Mouse (Mus musculus) heart, adult 2 months (tissue): ENCODE measurements at regions not wholly inside any gene's neighbourhood (a gene's known extent, or its start where the extent isn't known, plus 50 kb on each side); places are given as distances from the start of the nearest gene placed in this dataset.

ENCODE experiments used
- DNase-seq, 2 experiments: peaks; one replicate each; pipeline ENCODE4 v3.0.0; 2021
- H3K27ac ChIP-seq: fragments of 200-600 bp; 2 replicates; pipeline ENCODE4 v1.8.1; 2022
- H3K27me3 ChIP-seq: fragments of 200-500 bp; 2 replicates; pipeline ENCODE4 v1.6.1; 2012; ENCODE audit warnings: mild to moderate bottlenecking, low read length, inconsistent platforms, mixed read lengths; ENCODE audit not compliant: control insufficient read depth, insufficient read depth
- H3K36me3 ChIP-seq: fragments of 200-500 bp; 2 replicates; pipeline ENCODE4 v1.6.1; 2012; ENCODE audit warnings: low read length, inconsistent platforms; ENCODE audit not compliant: control insufficient read depth, insufficient read depth
- H3K4me1 ChIP-seq: fragments of 200-500 bp; 2 replicates; pipeline ENCODE4 v1.6.1; 2011; ENCODE audit warnings: low read length; ENCODE audit not compliant: control insufficient read depth, insufficient read depth
- H3K4me3 ChIP-seq: fragments of 200-600 bp; 2 replicates; pipeline ENCODE4 v1.8.1; 2022
- H3K79me2 ChIP-seq: fragments of 200-500 bp; replicated peaks from 2 replicates; pipeline ENCODE4 v1.6.1; 2012; ENCODE audit warnings: mild to moderate bottlenecking, inconsistent platforms, low read length, moderate library complexity, mixed read lengths; ENCODE audit not compliant: control insufficient read depth, insufficient read depth
- H3K9ac ChIP-seq: fragments of 200-500 bp; 2 replicates; pipeline ENCODE4 v1.6.1; 2012; ENCODE audit warnings: low read depth, mild to moderate bottlenecking, control low read depth, inconsistent platforms, low read length, mixed read lengths
- CTCF ChIP-seq: fragments of 200-600 bp; IDR thresholded peaks from 2 replicates; pipeline ENCODE4 v1.8.1; 2022; ENCODE audit warnings: antibody characterized with exemption, mild to moderate bottlenecking, moderate library complexity
- EP300 ChIP-seq: fragments of 200-500 bp; IDR thresholded peaks from 2 replicates; pipeline ENCODE4 v1.6.1; 2011; ENCODE audit warnings: low read depth, low read length, control low read depth; ENCODE audit not compliant: insufficient read depth
- POLR2A ChIP-seq: fragments of 200-500 bp; IDR thresholded peaks from 2 replicates; pipeline ENCODE4 v1.6.1; 2011; ENCODE audit warnings: mild to moderate bottlenecking, low read depth, low read length, control low read depth; ENCODE audit not compliant: insufficient read depth
- WGBS: fragments of 180-500 bp; shearing (Covaris S2); methylation state at CpG from one replicate; pipeline ENCODE4 v1.1.7; 2018; 5-methylcytosine and 5-hydroxymethylcytosine counted together
- intact Hi-C: fragments of 180-260 bp; cut with DNase I; formaldehyde crosslinking; loops from one replicate; pipeline ENCODE4 v1.15.1; 2025

DNA sequence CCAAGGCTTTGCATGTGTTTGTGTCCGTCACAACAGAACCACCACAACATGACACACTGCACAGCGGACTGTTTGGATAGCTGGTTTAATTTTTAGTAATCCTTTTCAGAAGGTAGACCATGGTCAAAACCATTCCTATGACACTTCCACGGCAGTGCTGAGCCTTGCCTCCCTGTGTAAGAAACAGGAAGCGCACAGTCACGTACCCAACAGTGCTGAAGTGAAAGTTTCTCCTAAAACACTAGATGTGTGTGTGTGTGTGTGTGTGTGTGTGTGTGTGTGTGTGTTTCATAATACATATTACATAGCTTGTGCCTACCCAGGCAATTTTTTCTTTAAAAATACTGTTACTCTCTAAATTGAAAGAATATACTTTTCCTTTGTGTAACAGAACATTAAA lies 331.0 kb downstream of the Foxa2 start:
- TF ChIP-seq POLR2A (no peak), EP300 (no peak), CTCF (no peak)
- H3K4me3 ChIP-seq = no peak overlapping the region
- DNase-seq = no peak
- H3K27me3 ChIP-seq = no peaks in the 10 kb centered on the region
- intact Hi-C loops = no loop called here
- no peak overlapping the region for H3K9ac ChIP-seq
- H3K79me2 ChIP-seq = no peaks in the 10 kb centered on the region
- H3K27ac ChIP-seq = no peak overlapping the region
- WGBS = 80% methylated on average over 5 of the region's 5 CpGs
- no peaks in the 10 kb centered on the region for H3K4me1 ChIP-seq
- no peaks in the 10 kb centered on the region for H3K36me3 ChIP-seq

GRCm38 (mm10) chr2:147710593-147711265 lies 336.0 kb downstream of the Foxa2 start:
- WGBS = 22% methylated on average over 8 of the region's 8 CpGs
- peak; percentile 23 to 45 for DNase-seq
- Histone ChIP-seq H3K4me1 (no peaks in the 10 kb centered on the region; the same call in 1 of the 2 replicates), H3K4me3 (no peak overlapping the region), H3K27ac (no peak overlapping the region), H3K27me3 (no peaks in the 10 kb centered on the region), H3K9ac (no peak overlapping the region), H3K36me3 (no peaks in the 10 kb centered on the region), H3K79me2 (no peaks in the 10 kb centered on the region)
- no peak for TF ChIP-seq EP300
- no peak for TF ChIP-seq CTCF
- no peak for TF ChIP-seq POLR2A
- intact Hi-C loops = no loop called here

GRCm38 (mm10) chr2:147709799-147710198 lies 337.0 kb downstream of the Foxa2 start:
- no peaks in the 10 kb centered on the region for H3K79me2 ChIP-seq
- H3K4me3 ChIP-seq = no peak overlapping the region
- no peak for DNase-seq
- no peak overlapping the region for H3K27ac ChIP-seq
- TF ChIP-seq POLR2A (no peak), CTCF (no peak), EP300 (no peak)
- no peak overlapping the region for H3K9ac ChIP-seq
- H3K27me3 ChIP-seq = no peaks in the 10 kb centered on the region
- H3K4me1 ChIP-seq = no peaks in the 10 kb centered on the region; the same call in 1 of the 2 replicates
- H3K36me3 ChIP-seq = no peaks in the 10 kb centered on the region
- intact Hi-C loops = no loop called here

GRCm38 (mm10) chr2:147707156-147707555 lies 339.6 kb downstream of the Foxa2 start:
- intact Hi-C loops = no loop called here
- H3K4me1 ChIP-seq = no peaks in the 10 kb centered on the region; the same call in 1 of the 2 replicates
- DNase-seq = no peak
- H3K4me3 ChIP-seq = no peak overlapping the region
- no peak overlapping the region for H3K27ac ChIP-seq
- H3K36me3 ChIP-seq = no peaks in the 10 kb centered on the region
- no peaks in the 10 kb centered on the region for H3K79me2 ChIP-seq
- TF ChIP-seq POLR2A (no peak), EP300 (no peak), CTCF (no peak)
- H3K27me3 ChIP-seq = no peaks in the 10 kb centered on the region
- no peak overlapping the region for H3K9ac ChIP-seq
- 70% methylated on average over 6 of the region's 6 CpGs for WGBS

DNA sequence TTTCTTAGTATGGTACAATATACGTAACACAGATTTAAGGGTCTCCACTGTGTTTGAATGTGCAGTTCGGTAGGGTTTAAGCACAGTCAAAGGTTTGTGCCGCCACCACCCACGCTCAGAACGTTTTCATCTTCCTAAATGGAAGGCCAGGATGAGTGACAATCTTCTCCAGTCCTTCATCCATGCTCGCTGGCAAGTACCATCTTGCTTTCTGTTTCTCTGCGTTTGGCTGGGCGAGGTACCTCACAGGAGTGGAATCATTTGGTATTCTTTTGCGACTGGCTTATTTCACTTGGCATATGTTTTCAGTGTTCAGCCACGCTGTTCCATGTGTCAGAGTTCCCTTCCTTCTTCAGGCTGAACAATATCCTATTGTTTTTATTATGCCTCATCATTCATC lies 342.3 kb downstream of the Pax1 start:
- Histone ChIP-seq H3K27me3 (no peaks in the 10 kb centered on the region), H3K4me1 (no peaks in the 10 kb centered on the region), H3K4me3 (no peak overlapping the region), H3K36me3 (no peaks in the 10 kb centered on the region), H3K79me2 (no peaks in the 10 kb centered on the region), H3K27ac (no peak overlapping the region), H3K9ac (no peak overlapping the region)
- 57% methylated on average over 10 of the region's 10 CpGs for WGBS
- TF ChIP-seq POLR2A (no peak), EP300 (no peak), CTCF (no peak)
- DNase-seq = no peak
- intact Hi-C loops = no loop called here

DNA sequence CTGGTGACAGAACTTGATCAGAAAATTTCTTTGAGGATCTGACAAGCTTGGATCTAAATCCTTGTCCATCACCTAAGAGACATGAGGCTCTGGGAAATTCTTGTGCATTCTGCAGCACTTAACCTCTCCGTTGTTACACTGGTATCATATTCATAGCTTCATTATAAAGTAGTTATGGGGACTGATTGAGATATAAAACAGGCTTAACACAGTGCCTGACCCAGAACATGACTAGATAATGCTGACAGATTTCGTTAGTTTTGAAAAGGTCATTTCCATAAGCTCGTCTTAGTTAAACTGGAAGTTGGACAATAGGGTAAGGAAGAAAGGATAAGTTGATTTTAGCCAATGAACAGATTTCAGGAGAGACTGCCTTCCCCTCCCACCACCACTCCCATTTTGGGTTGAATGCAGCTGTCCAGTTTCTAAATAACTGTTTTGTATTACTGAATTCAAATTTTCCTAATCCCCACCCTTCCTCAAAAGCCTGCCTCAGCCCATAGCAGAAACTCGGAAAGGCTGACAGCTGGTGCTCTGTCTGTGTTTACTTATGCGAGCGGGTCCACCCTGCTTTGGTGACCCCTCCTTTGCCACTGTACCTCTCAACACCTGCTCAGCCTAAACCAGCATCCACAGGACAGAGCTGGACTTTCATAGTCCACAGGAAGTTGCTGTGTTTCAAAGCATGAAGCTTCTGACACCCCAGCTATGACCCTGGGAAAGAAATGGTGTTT lies 340.8 kb downstream of the Pax1 start:
- 55% methylated on average over 6 of the region's 6 CpGs for WGBS
- TF ChIP-seq CTCF = no peak

More for the DNA sequence above, 340.8 kb downstream of the Pax1 start:
- DNase-seq = no peak
- intact Hi-C loops = no loop called here
- no peak overlapping the region for H3K27ac ChIP-seq
- H3K4me1 ChIP-seq = no peaks in the 10 kb centered on the region
- no peaks in the 10 kb centered on the region for H3K79me2 ChIP-seq
- no peaks in the 10 kb centered on the region for H3K27me3 ChIP-seq
- H3K4me3 ChIP-seq = no peak overlapping the region
- H3K9ac ChIP-seq = no peak overlapping the region
- H3K36me3 ChIP-seq = no peaks in the 10 kb centered on the region
